Mouse (Mus musculus) layer of hippocampus, adult 9-11 months (tissue): ENCODE results near the gene Slc38a3.
A peak's percentile ranks its signal among the peaks of the same experiment; 100 is the strongest.

Source experiments
- DNase-seq: peaks from one replicate; pipeline ENCODE4 v3.0.0; 2022

The Slc38a3 gene

GRCm38 (mm10) chr9:107663525-107663924 is 5.8 kb downstream of the Slc38a3 start:
- no peak for DNase-seq

- DNase-seq = no peak
Measured at GRCm38 (mm10) chr9:107662342-107662741, 7.0 kb downstream of the Slc38a3 start.

- no peak for DNase-seq
Measured at GRCm38 (mm10) chr9:107660777-107661176, 8.6 kb downstream of the Slc38a3 start.

GRCm38 (mm10) chr9:107659961-107660360 is 9.4 kb downstream of the Slc38a3 start:
- DNase-seq = no peak

GRCm38 (mm10) chr9:107659551-107659950 is 9.8 kb downstream of the Slc38a3 start:
- DNase-seq = peak; percentile 87

- DNase-seq = no peak
Measured at GRCm38 (mm10) chr9:107658096-107658495, 11.2 kb downstream of the Slc38a3 start.

- DNase-seq = no peak
Measured at GRCm38 (mm10) chr9:107657144-107657543, 12.2 kb downstream of the Slc38a3 start.

- DNase-seq = no peak
Measured at GRCm38 (mm10) chr9:107654585-107654984, 14.7 kb downstream of the Slc38a3 start.

- DNase-seq = no peak
Measured at GRCm38 (mm10) chr9:107653474-107653873, 15.9 kb downstream of the Slc38a3 start.

- DNase-seq = no peak
Measured at GRCm38 (mm10) chr9:107650708-107651481, 18.4 kb downstream of the Slc38a3 start.

GRCm38 (mm10) chr9:107650225-107650624 is 19.1 kb downstream of the Slc38a3 start:
- peak; percentile 57 for DNase-seq

GRCm38 (mm10) chr9:107648767-107649166 is 20.6 kb downstream of the Slc38a3 start:
- DNase-seq = no peak

GRCm38 (mm10) chr9:107646975-107647374 is 22.4 kb downstream of the Slc38a3 start:
- DNase-seq = no peak

- no peak for DNase-seq
Measured at GRCm38 (mm10) chr9:107645577-107645976, 23.8 kb downstream of the Slc38a3 start.

- DNase-seq = no peak
Measured at GRCm38 (mm10) chr9:107645153-107645510, 24.2 kb downstream of the Slc38a3 start.

GRCm38 (mm10) chr9:107644495-107645152 is 24.7 kb downstream of the Slc38a3 start:
- DNase-seq = peak; percentile 87

- no peak for DNase-seq
Measured at GRCm38 (mm10) chr9:107643544-107644214, 25.7 kb downstream of the Slc38a3 start.

GRCm38 (mm10) chr9:107641666-107642065 is 27.7 kb downstream of the Slc38a3 start:
- no peak for DNase-seq

GRCm38 (mm10) chr9:107640257-107640772 is 29.0 kb downstream of the Slc38a3 start:
- peak; percentile 81 for DNase-seq

GRCm38 (mm10) chr9:107637070-107637469 is 32.3 kb downstream of the Slc38a3 start:
- no peak for DNase-seq

GRCm38 (mm10) chr9:107635279-107636028 is 33.9 kb downstream of the Slc38a3 start, which contains the start of gene Gnai2:
TSS of gene Gnai2 (minus strand) at chr9:107635367.
- DNase-seq = peak; percentile 96

GRCm38 (mm10) chr9:107634406-107635278 is 34.7 kb downstream of the Slc38a3 start:
- DNase-seq = no peak
